Mouse (Mus musculus) Muller cell, postnatal 12 days (primary cell): ENCODE results near the gene Foxr1.

Experiments used
- DNase-seq: peaks from one replicate; pipeline ENCODE4 v3.0.0-alpha.2; 2015; ENCODE audit errors: inconsistent ontology term

The Foxr1 gene

GRCm38 (mm10) chr9:44440961-44441360 lies at the start of gene Foxr1:
TSS of gene Foxr1 (minus strand) at chr9:44441136.
- DNase-seq = no peak

GRCm38 (mm10) chr9:44490086-44490967 lies 49.4 kb upstream of the Foxr1 start:
- DNase-seq = no peak

- peak; percentile 68 for DNase-seq
Measured at GRCm38 (mm10) chr9:44489651-44490085, 48.7 kb upstream of the Foxr1 start.

- peak; percentile 88 for DNase-seq
Measured at GRCm38 (mm10) chr9:44488855-44489381, 48.0 kb upstream of the Foxr1 start.

- no peak for DNase-seq
Measured at GRCm38 (mm10) chr9:44488416-44488815, 47.5 kb upstream of the Foxr1 start.

- no peak for DNase-seq
Measured at GRCm38 (mm10) chr9:44487441-44487840, 46.5 kb upstream of the Foxr1 start.

- peak; percentile 63 for DNase-seq
Measured at GRCm38 (mm10) chr9:44486741-44487421, 45.9 kb upstream of the Foxr1 start.

GRCm38 (mm10) chr9:44486335-44486734 lies 45.4 kb upstream of the Foxr1 start:
- DNase-seq = peak; percentile 76

- peak; percentile 24 for DNase-seq
Measured at GRCm38 (mm10) chr9:44485516-44486161, 44.7 kb upstream of the Foxr1 start.

- no peak for DNase-seq
Measured at GRCm38 (mm10) chr9:44485105-44485515, 44.2 kb upstream of the Foxr1 start.

GRCm38 (mm10) chr9:44484311-44485104 lies 43.6 kb upstream of the Foxr1 start:
- DNase-seq = peak; percentile 32

GRCm38 (mm10) chr9:44483510-44484044 lies 42.6 kb upstream of the Foxr1 start:
- peak; percentile 89 for DNase-seq

GRCm38 (mm10) chr9:44483041-44483509 lies 42.1 kb upstream of the Foxr1 start:
- DNase-seq = peak; percentile 21

- DNase-seq = peak; percentile 96
Measured at GRCm38 (mm10) chr9:44482552-44482951, 41.6 kb upstream of the Foxr1 start, which contains the start of gene Bcl9l. TSS of gene Bcl9l (plus strand) at chr9:44482825.

- DNase-seq = no peak
Measured at GRCm38 (mm10) chr9:44482112-44482511, 41.2 kb upstream of the Foxr1 start.

- peak; percentile 94 for DNase-seq
Measured at GRCm38 (mm10) chr9:44479628-44480428, 38.9 kb upstream of the Foxr1 start.

- DNase-seq = peak; percentile 90
Measured at GRCm38 (mm10) chr9:44478959-44479605, 38.1 kb upstream of the Foxr1 start.

GRCm38 (mm10) chr9:44478229-44478921 lies 37.4 kb upstream of the Foxr1 start:
- peak; percentile 89 for DNase-seq
